Comparison of ENCODE assay signal across 11 mouse cellular contexts in the genomic region with DNA sequence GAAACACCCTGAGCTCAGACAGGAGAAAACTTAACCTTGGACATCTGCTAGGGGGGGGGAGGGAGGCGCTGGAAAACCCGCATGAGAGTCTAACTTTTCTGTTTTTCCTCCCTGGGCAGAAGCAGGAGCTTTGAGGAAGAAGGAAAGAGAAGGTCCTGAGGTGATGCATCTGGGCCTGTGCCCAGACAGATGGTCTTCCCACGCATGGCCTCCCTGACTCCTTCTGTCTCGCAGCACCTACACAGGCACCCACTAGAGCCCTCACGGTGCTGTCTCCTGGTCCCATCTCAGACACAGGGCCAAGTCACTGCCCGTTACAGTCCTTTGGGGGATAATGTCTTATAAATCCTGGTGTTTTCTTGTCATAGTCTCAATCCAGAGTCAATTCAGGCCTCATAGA. TPM values are rescaled to one million over a fixed set of nuclear protein-coding genes. Genes with fewer than 3 reads are reported as not detected.
DNase-seq lines count a peak whose midpoint lies in the region; ATAC-seq lines count a peak whose summit lies in the region.
"Had no signal": no experiment of that assay in that cellular context is flagged by ENCODE, and none has a peak within 500 bp of the region (broad histone marks: within the 10 kb centered on the region; RNA-seq: fewer than 3 reads in every experiment).

No protein-coding gene starts in this region.

- no peak overlapping the region for H3K4me3 ChIP-seq in heart, embryonic 12.5 days
- H3K4me3 ChIP-seq in forebrain, embryonic 11.5 days (ENCODE audit: low read depth, low read length): no peak overlapping the region
- no peak overlapping the region for H3K4me3 ChIP-seq in limb, embryonic 15.5 days
- H3K4me3 ChIP-seq: liver, embryonic 12.5 days had no signal

- H3K9me3 ChIP-seq in heart, embryonic 12.5 days (replicated peaks): no peaks in the 10 kb centered on the region
- no peaks in the 10 kb centered on the region for H3K9me3 ChIP-seq in forebrain, embryonic 11.5 days (ENCODE audit: control insufficient read depth, low read length)
- H3K9me3 ChIP-seq in limb, embryonic 15.5 days: no peaks in the 10 kb centered on the region
- H3K9me3 ChIP-seq: liver, embryonic 12.5 days had no signal

- H3K4me1 ChIP-seq in heart, embryonic 12.5 days (replicated peaks): peaks cover 83% of the 10 kb centered on the region
- peaks cover 42% of the 10 kb centered on the region for H3K4me1 ChIP-seq in forebrain, embryonic 11.5 days (replicated peaks; ENCODE audit: control insufficient read depth, insufficient read depth, low read length)
- H3K4me1 ChIP-seq in limb, embryonic 15.5 days: peaks cover 86% of the 10 kb centered on the region

- ATAC-seq in heart, embryonic 12.5 days (ENCODE audit: insufficient number of reproducible peaks, low FRiP score): no peak
- no peak for ATAC-seq in forebrain, embryonic 11.5 days (replicated peaks; ENCODE audit: low FRiP score)
- ATAC-seq in limb, embryonic 15.5 days (ENCODE audit: insufficient number of reproducible peaks, low FRiP score, low TSS enrichment, low read depth): no peak
- ATAC-seq: liver, embryonic 12.5 days had no signal

- peak overlapping the region; percentile 97; the same call in 1 of the 2 replicates for H3K27ac ChIP-seq in heart, embryonic 12.5 days (ENCODE audit: poor library complexity, severe bottlenecking)
- H3K27ac ChIP-seq in forebrain, embryonic 11.5 days (ENCODE audit: low read depth, low read length): 0 out of 2 replicates have a peak overlapping the region, but pooled peaks have one; percentile 18
- H3K27ac ChIP-seq in limb, embryonic 15.5 days: peak overlapping the region; percentile 86; the same call in 1 of the 2 replicates
- H3K27ac ChIP-seq: liver, embryonic 12.5 days had no signal

- no peaks in the 10 kb centered on the region for H3K27me3 ChIP-seq in heart, embryonic 12.5 days (replicated peaks)
- no peaks in the 10 kb centered on the region for H3K27me3 ChIP-seq in forebrain, embryonic 11.5 days (ENCODE audit: control insufficient read depth, insufficient read depth, low read length)
- H3K27me3 ChIP-seq in limb, embryonic 15.5 days: no peaks in the 10 kb centered on the region

- no peak for DNase-seq in heart, postnatal 14 days
- DNase-seq in cerebellum, adult 8-10 months: peak; percentile 42
- DNase-seq in forebrain, embryonic 11.5 days (ENCODE audit: low spot score): no peak
- no peak for DNase-seq in embryo, embryonic 10 days (ENCODE audit: low spot score)
- DNase-seq in left cerebral cortex, postnatal 25 days (ENCODE audit: low spot score in 2 of 2): no peak
- DNase-seq in layer of hippocampus, postnatal 10 days (ENCODE audit: low spot score in 2 of 2): no peak
- DNase-seq: adrenal gland, adult 2 months; thymus, postnatal 25 days had no signal

- peak overlapping the region; percentile 12; the same call in 1 of the 2 replicates for H3K4me2 ChIP-seq in heart, embryonic 12.5 days
- no peak overlapping the region for H3K4me2 ChIP-seq in forebrain, embryonic 11.5 days (ENCODE audit: low read depth, low read length, severe bottlenecking)
- H3K4me2 ChIP-seq in limb, embryonic 15.5 days: no peak overlapping the region
- H3K4me2 ChIP-seq: liver, embryonic 12.5 days had no signal

- WGBS in heart, embryonic 12.5 days: 71% methylated on average over 6 of the region's 6 CpGs
- WGBS in forebrain, embryonic 11.5 days: 67% methylated on average over 6 of the region's 6 CpGs
- WGBS in limb, embryonic 15.5 days: 56% methylated on average over 6 of the region's 6 CpGs

- H3K9ac ChIP-seq in heart, embryonic 12.5 days: peak overlapping the region; percentile 44
- no peak overlapping the region for H3K9ac ChIP-seq in forebrain, embryonic 11.5 days (ENCODE audit: low read length)
- H3K9ac ChIP-seq in limb, embryonic 15.5 days: no peak overlapping the region
- H3K9ac ChIP-seq: liver, embryonic 12.5 days had no signal

- H3K36me3 ChIP-seq in heart, embryonic 12.5 days: peaks cover 32% of the 10 kb centered on the region
- H3K36me3 ChIP-seq in forebrain, embryonic 11.5 days (ENCODE audit: control insufficient read depth, insufficient read depth, low read length): no peaks in the 10 kb centered on the region
- H3K36me3 ChIP-seq in limb, embryonic 15.5 days: 0 out of 2 replicates have a peak, but pooled peaks cover 6% of the 10 kb centered on the region
- H3K36me3 ChIP-seq: liver, embryonic 12.5 days had no signal

- intact Hi-C loops in heart, postnatal 14 days (cut with DNase I): no loop called here
- intact Hi-C loops in left cerebral cortex, postnatal 25 days (cut with DNase I): no loop called here

RNA-seq across cellular contexts. Expression of a gene that starts 11.5 kb away (rescaled TPM):
- polyA plus RNA-seq in heart, embryonic 12.5 days (2016; fragmentation: Nextera tagmentation; extraction: Ambion mirVana): 9.0 and 9.6 TPM in 2 replicates
- total RNA-seq in heart, postnatal 14 days (2021): 10 to 100 TPM; 35.9 to 41.2 TPM
- 3.2 and 3.3 TPM in 2 replicates for polyA plus RNA-seq in forebrain, embryonic 11.5 days (2014; fragmentation: Nextera tagmentation; extraction: Ambion mirVana)
- polyA plus RNA-seq in limb, embryonic 15.5 days (2015; fragmentation: Nextera tagmentation; extraction: Ambion mirVana): 6.0 and 6.1 TPM in 2 replicates
- 1 to 10 TPM; 9.5 to 9.7 TPM for total RNA-seq in left cerebral cortex, postnatal 25 days (2021)
- 1 to 10 TPM; 6.2 to 8.4 TPM for total RNA-seq in layer of hippocampus, postnatal 10 days (2021)

Comparison
In these comparisons a context has a peak if more than half of its experiments do, and no peak if none do; other contexts are left out.
1. H3K27ac ChIP-seq: peak in every context shown above with its lines; median percentile 97 in heart, embryonic 12.5 days; 86 in limb, embryonic 15.5 days; 18 in forebrain, embryonic 11.5 days.